Mouse (Mus musculus) spleen, adult 2 months (tissue): Measurements from ENCODE around the gene Trim38.

Experiments used
- CTCF ChIP-seq: fragments of 200-500 bp; IDR thresholded peaks from 2 replicates; pipeline ENCODE4 v1.5.1; 2011; ENCODE audit warnings: mild to moderate bottlenecking, inconsistent platforms; ENCODE audit not compliant: insufficient read depth, insufficient read length, insufficient replicate concordance; ENCODE audit errors: extremely low read depth
- POLR2A ChIP-seq: fragments of 200-500 bp; IDR thresholded peaks from 2 replicates; pipeline ENCODE4 v1.6.1; 2011; ENCODE audit warnings: low read depth, low read length, inconsistent platforms

GRCm38 (mm10) chr13:23728472-23729191, 41.1 kb upstream of the Trim38 start:
- TF ChIP-seq CTCF (no peak), POLR2A (no peak)
